Mouse (Mus musculus): Measurements from ENCODE around the gene Fam240a. TPM values are rescaled to one million over a fixed set of nuclear protein-coding genes. Genes with fewer than 3 reads are reported as not detected.

Gene Fam240a
- polyA plus RNA-seq, 1 experiment: not detected

DNA sequence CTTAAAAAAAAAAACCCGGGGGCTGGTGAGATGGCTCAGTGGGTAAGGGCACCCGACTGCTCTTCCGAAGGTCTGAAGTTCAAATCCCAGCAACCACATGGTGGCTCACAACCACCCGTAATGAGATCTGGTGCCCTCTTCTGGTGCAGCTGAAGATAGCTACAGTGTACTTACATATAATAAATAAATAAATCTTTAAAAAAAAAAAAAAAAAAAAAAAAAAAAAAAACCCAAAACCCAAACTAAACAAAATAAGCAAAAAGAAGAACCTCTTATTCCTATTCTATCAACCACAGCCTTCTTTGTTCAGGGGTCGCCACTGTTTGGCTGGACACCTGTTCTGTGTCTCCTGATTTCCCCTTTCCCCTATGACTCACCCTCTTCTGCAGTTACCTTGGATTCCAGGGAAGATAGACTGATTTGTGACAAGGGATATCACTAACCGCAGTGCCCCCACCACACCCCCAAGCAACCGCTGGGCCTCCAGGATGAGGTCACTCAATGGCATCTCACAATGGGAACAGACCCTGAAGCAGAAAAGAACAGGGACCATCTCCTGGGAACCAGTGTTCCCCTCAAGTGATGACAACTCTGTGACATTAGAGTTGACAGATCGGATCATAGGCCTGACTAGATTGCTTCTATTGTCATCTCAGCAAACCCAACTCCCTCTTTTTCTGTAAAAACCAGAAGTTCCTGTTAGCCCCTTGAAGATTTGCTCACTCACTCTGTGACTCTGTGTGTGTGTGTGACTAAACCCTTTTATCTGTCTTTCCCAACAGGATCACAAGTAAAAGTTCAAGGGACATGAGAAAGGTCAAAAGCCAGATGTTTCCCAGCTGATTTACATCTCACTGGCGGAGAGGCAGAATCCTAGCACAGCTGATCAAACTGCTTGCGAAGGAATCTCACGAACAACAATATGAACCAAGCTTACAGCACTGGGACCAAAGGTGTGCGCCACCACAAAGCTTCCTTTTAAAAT, 21.1 kb upstream of the Fam240a start:
- Histone ChIP-seq H3K4me2 (ENCODE audit: low read depth) (no peak overlapping the region), H3K36me3 (ENCODE audit: control insufficient read depth, insufficient read depth) (no peaks in the 10 kb centered on the region), H3K79me2 (ENCODE audit: control insufficient read depth, insufficient read depth) (no peaks in the 10 kb centered on the region), H3ac (ENCODE audit: control insufficient read depth, insufficient read length) (no peak overlapping the region), H3K27me3 (ENCODE audit: control insufficient read depth, insufficient read depth, insufficient read length) (peaks cover 25% of the 10 kb centered on the region), H3K4me3 (no peak overlapping the region)
- TF ChIP-seq REST (IDR thresholded peaks at IDR 0.05; ENCODE audit: insufficient read depth, insufficient read length) (no peak), E2F4 (IDR thresholded peaks at IDR 0.05; ENCODE audit: insufficient read depth) (no peak), USF1 (IDR thresholded peaks at IDR 0.05; ENCODE audit: low read depth) (no peak), POLR2A (IDR thresholded peaks at IDR 0.05; ENCODE audit: insufficient read length, low read depth) (no peak), POLR2AphosphoS2 (IDR thresholded peaks at IDR 0.05; ENCODE audit: insufficient read length, low read depth) (no peak), MYOD1 (IDR thresholded peaks at IDR 0.05; ENCODE audit: control insufficient read depth in 1 of 3, insufficient read length in 2 of 3, low read depth in 2 of 3) (no peak), MAX (IDR thresholded peaks at IDR 0.05; ENCODE audit: low read depth) (no peak)

DNA sequence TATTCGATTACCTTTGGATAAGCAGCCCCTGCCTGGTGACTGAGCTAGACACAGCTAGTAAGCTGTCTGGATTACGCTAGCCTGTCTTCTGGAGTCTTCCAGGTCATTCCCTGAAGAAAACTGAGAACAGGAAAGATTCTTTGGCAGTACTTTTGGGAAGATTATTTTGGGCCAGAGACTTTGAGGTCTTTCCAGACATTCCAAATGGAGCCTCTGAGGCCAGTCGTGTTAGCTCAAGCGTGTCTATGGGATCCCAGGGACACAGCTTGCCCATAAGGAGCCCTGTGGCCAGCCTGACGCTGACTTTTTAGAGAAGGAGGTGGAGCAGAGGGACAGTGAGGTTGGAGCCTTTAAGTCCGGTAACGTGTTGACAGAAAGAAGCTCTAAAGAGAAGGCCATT, 19.3 kb upstream of the Fam240a start:
- Histone ChIP-seq H3K79me2 (ENCODE audit: control insufficient read depth, insufficient read depth) (no peaks in the 10 kb centered on the region), H3K36me3 (ENCODE audit: control insufficient read depth, insufficient read depth) (no peaks in the 10 kb centered on the region), H3K4me2 (ENCODE audit: low read depth) (no peak overlapping the region), H3ac (ENCODE audit: control insufficient read depth, insufficient read length) (no peak overlapping the region), H3K4me3 (no peak overlapping the region), H3K27me3 (ENCODE audit: control insufficient read depth, insufficient read depth, insufficient read length) (peaks cover 14% of the 10 kb centered on the region)
- TF ChIP-seq MYOG (IDR thresholded peaks at IDR 0.05; ENCODE audit: control insufficient read depth in 1 of 3, insufficient read depth in 1 of 3, insufficient read length in 2 of 3, low read depth in 2 of 3) (no peak), MYOD1 (IDR thresholded peaks at IDR 0.05; ENCODE audit: control insufficient read depth in 1 of 3, insufficient read length in 2 of 3, low read depth in 2 of 3) (no peak), POLR2AphosphoS2 (IDR thresholded peaks at IDR 0.05; ENCODE audit: insufficient read length, low read depth) (no peak), POLR2A (IDR thresholded peaks at IDR 0.05; ENCODE audit: insufficient read length, low read depth) (no peak), USF1 (IDR thresholded peaks at IDR 0.05; ENCODE audit: low read depth) (no peak), E2F4 (IDR thresholded peaks at IDR 0.05; ENCODE audit: insufficient read depth) (no peak), REST (IDR thresholded peaks at IDR 0.05; ENCODE audit: insufficient read depth, insufficient read length) (no peak), CEBPB (IDR thresholded peaks at IDR 0.05; ENCODE audit: insufficient read depth, poor library complexity, severe bottlenecking) (no peak), MAX (IDR thresholded peaks at IDR 0.05; ENCODE audit: low read depth) (no peak), TCF3 (IDR thresholded peaks at IDR 0.05; ENCODE audit: insufficient read length, low read depth) (no peak), SRF (IDR thresholded peaks at IDR 0.05; ENCODE audit: control insufficient read depth, insufficient read length, low read depth) (no peak)

DNA sequence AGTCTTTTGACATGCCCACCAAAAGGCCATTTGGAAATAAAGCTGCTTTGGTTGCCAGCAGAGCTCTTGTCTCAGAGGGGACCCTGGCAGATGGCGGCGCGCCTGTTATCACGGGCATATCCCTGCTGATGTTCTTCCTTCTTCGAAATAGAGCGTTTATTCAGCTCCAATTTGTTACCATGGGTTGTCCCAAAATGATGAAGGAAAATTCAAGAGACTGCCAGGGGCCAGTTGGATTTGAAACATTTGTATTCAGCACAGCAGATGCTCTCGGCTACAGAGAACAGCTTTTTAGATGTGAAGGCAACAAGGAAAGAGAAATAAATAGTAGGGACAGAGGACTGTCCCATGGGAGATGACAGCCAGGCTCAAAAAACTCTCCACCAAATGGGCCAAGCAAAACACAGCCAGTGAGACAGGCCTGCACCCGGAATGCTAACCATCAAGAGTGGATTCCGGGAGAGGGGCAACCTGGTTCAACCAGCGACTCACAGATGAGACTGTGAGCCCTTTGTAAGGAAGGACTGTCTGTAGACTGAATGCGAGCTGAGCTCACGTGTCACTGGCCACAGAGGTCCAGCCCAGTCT, 17.3 kb upstream of the Fam240a start:
- no peak overlapping the region for H3ac ChIP-seq (ENCODE audit: control insufficient read depth, insufficient read length)
- H3K36me3 ChIP-seq (ENCODE audit: control insufficient read depth, insufficient read depth): no peaks in the 10 kb centered on the region
- H3K79me2 ChIP-seq (ENCODE audit: control insufficient read depth, insufficient read depth): no peaks in the 10 kb centered on the region
- H3K27me3 ChIP-seq (ENCODE audit: control insufficient read depth, insufficient read depth, insufficient read length): peaks cover 24% of the 10 kb centered on the region
- H3K4me3 ChIP-seq: no peak overlapping the region
- TF ChIP-seq MYOG (IDR thresholded peaks at IDR 0.05; ENCODE audit: control insufficient read depth in 1 of 3, insufficient read depth in 1 of 3, insufficient read length in 2 of 3, low read depth in 2 of 3) (no peak), REST (IDR thresholded peaks at IDR 0.05; ENCODE audit: insufficient read depth, insufficient read length) (no peak), MYOD1 (IDR thresholded peaks at IDR 0.05; ENCODE audit: control insufficient read depth in 1 of 3, insufficient read length in 2 of 3, low read depth in 2 of 3) (no peak), POLR2A (IDR thresholded peaks at IDR 0.05; ENCODE audit: insufficient read length, low read depth) (no peak)
- H3K4me2 ChIP-seq (ENCODE audit: low read depth): no peak overlapping the region

DNA sequence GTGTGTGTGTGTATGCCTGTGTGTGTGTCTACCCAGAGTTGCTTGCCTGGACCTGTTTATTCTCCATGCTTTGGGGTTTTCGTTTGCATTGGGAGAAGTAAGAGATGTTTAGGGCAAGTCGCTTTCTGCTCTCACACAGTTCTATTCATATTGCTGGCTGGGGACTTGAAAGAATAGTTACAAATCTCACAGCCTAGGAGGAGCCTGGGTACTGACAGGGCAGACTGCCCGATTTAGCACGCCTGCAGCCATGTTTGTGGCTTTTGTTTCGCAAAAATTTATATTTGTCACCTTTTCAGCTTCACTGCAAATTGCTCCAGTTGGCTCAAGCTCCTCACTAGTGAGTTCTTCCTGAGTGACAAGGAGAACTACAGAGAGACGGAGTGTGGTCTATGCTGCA, 14.9 kb upstream of the Fam240a start:
- Histone ChIP-seq H3K27me3 (ENCODE audit: control insufficient read depth, insufficient read depth, insufficient read length) (peaks cover 37% of the 10 kb centered on the region), H3K36me3 (ENCODE audit: control insufficient read depth, insufficient read depth) (no peaks in the 10 kb centered on the region), H3K4me3 (no peak overlapping the region), H3K4me2 (ENCODE audit: low read depth) (no peak overlapping the region), H3ac (ENCODE audit: control insufficient read depth, insufficient read length) (no peak overlapping the region), H3K79me2 (ENCODE audit: control insufficient read depth, insufficient read depth) (no peaks in the 10 kb centered on the region)
- TF ChIP-seq USF1 (IDR thresholded peaks at IDR 0.05; ENCODE audit: low read depth) (no peak), REST (IDR thresholded peaks at IDR 0.05; ENCODE audit: insufficient read depth, insufficient read length) (no peak), MYOD1 (IDR thresholded peaks at IDR 0.05; ENCODE audit: control insufficient read depth in 1 of 3, insufficient read length in 2 of 3, low read depth in 2 of 3) (no peak), MYOG (IDR thresholded peaks at IDR 0.05; ENCODE audit: control insufficient read depth in 1 of 3, insufficient read depth in 1 of 3, insufficient read length in 2 of 3, low read depth in 2 of 3) (no peak), TCF3 (IDR thresholded peaks at IDR 0.05; ENCODE audit: insufficient read length, low read depth) (no peak), POLR2A (IDR thresholded peaks at IDR 0.05; ENCODE audit: insufficient read length, low read depth) (no peak), MAX (IDR thresholded peaks at IDR 0.05; ENCODE audit: low read depth) (no peak), TCF12 (IDR thresholded peaks at IDR 0.05; ENCODE audit: insufficient read depth, poor library complexity, severe bottlenecking) (no peak), POLR2AphosphoS2 (IDR thresholded peaks at IDR 0.05; ENCODE audit: insufficient read length, low read depth) (no peak), SRF (IDR thresholded peaks at IDR 0.05; ENCODE audit: control insufficient read depth, insufficient read length, low read depth) (no peak), CEBPB (IDR thresholded peaks at IDR 0.05; ENCODE audit: insufficient read depth, poor library complexity, severe bottlenecking) (no peak), E2F4 (IDR thresholded peaks at IDR 0.05; ENCODE audit: insufficient read depth) (no peak)
